Mouse (Mus musculus) olfactory bulb, adult 2 months (tissue): ENCODE data around the gene Vgf. TPM values are rescaled to one million over a fixed set of nuclear protein-coding genes. Genes with fewer than 3 reads are reported as not detected.

ENCODE experiments used
- H3K27ac ChIP-seq: fragments of 200-500 bp; 2 replicates; pipeline ENCODE4 v1.5.1; 2012; ENCODE audit warnings: low read depth, low read length; ENCODE audit not compliant: insufficient read depth
- H3K4me1 ChIP-seq: fragments of 200-500 bp; 2 replicates; pipeline ENCODE4 v1.6.1; 2012; ENCODE audit warnings: low read length; ENCODE audit not compliant: control insufficient read depth, insufficient read depth
- H3K4me3 ChIP-seq: fragments of 200-500 bp; 2 replicates; pipeline ENCODE4 v1.5.1; 2012; ENCODE audit warnings: mild to moderate bottlenecking, low read depth, low read length, moderate library complexity; ENCODE audit not compliant: insufficient read depth
- CTCF ChIP-seq: fragments of 200-500 bp; IDR thresholded peaks from 2 replicates; pipeline ENCODE4 v1.5.1; 2012; ENCODE audit warnings: low read depth, mild to moderate bottlenecking, low read length, moderate library complexity; ENCODE audit not compliant: insufficient read depth
- POLR2A ChIP-seq: fragments of 200-500 bp; IDR thresholded peaks from 2 replicates; pipeline ENCODE4 v1.6.1; 2012; ENCODE audit warnings: mild to moderate bottlenecking, low read depth, low read length, moderate library complexity; ENCODE audit not compliant: insufficient read depth
- WGBS: fragments of 180-500 bp; shearing (Covaris S2); methylation state at CpG from one replicate; pipeline ENCODE4 v1.1.7; 2018; 5-methylcytosine and 5-hydroxymethylcytosine counted together
- polyA plus RNA-seq: library from polyadenylated mRNA; stranded (reverse); fragments of >200 nt; gene quantifications from 2 replicates; pipeline ENCODE4 v1.2.4, GENCODE M21; 2012; ENCODE audit warnings: low replicate concordance; ENCODE audit not compliant: missing spikeins, insufficient read depth, insufficient read length

Gene Vgf
- polyA plus RNA-seq, 1 experiment = not detected

DNA sequence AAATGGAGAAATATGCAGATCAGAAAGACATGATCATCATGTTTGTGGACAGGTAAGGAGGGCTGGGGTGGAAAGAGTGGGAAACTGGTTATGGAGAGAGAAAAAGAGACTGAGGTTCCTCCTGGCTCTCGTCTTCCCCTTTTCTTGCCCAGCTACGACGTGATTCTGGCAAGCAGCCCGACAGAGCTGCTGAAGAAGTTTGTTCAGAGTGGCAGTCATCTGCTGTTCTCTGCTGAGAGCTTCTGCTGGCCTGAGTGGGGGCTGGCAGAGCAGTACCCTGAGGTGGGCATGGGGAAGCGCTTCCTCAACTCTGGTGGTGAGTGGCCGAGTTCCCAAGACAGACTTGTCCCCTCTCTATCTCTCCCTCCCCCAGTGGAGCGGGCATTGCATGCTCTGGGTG, 37.8 kb upstream of the Vgf start:
- 49% methylated on average over 7 of the region's 7 CpGs for WGBS
- Histone ChIP-seq H3K4me3 (peak overlapping the region; percentile 84; the same call in 1 of the 2 replicates), H3K4me1 (peaks cover 12% of the 10 kb centered on the region), H3K27ac (no peak overlapping the region)
- TF ChIP-seq CTCF = no peak
- no peak for TF ChIP-seq POLR2A

DNA sequence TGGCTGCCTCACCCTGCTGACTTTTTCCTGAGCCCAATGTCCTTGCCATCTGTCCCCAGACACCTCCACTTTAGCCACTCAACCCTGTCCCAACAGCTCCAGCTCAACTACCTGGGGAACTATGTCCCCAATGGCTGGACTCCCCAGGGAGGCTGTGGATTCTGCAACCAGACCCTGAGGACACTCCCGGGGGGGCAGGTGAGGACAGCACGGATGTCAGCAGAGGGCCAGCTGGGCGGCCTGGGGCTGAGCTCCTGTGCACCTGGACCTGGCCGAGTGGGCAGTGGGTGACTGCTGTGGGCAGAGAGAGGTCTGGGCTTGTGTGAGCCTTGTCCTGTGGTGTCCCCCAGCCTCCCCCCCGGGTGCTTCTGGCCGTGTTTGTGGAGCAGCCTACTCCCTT, 36.4 kb upstream of the Vgf start:
- Histone ChIP-seq H3K27ac (no peak overlapping the region), H3K4me3 (no peak overlapping the region), H3K4me1 (peaks cover 12% of the 10 kb centered on the region)
- WGBS = 94% methylated on average over 6 of the region's 6 CpGs
- TF ChIP-seq POLR2A (no peak), CTCF (no peak)

DNA sequence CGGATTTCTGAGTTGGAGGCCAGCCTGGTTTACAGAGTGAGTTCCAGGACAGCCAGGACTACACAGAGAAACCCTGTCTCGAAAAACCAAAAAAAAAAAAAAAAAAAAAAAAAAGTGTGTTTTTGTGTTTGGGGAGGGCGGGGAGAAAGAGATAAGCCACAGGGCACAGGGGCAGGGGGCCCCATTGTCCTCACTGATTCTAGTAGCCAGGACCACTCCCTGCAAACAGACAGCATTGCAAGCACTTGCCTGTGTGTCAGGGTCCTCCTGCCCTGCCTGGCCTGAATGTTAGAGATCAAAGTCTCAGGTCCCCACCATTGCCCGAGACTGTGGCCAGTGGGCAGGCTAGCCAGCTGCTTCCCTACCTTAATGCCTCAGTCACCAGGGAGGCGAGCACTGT, 26.7 kb upstream of the Vgf start:
- no peak overlapping the region for H3K27ac ChIP-seq
- no peak overlapping the region for H3K4me3 ChIP-seq
- no peak for TF ChIP-seq CTCF
- no peak for TF ChIP-seq POLR2A
- H3K4me1 ChIP-seq = peaks cover 15% of the 10 kb centered on the region
- WGBS = 79% methylated on average over 5 of the region's 5 CpGs

DNA sequence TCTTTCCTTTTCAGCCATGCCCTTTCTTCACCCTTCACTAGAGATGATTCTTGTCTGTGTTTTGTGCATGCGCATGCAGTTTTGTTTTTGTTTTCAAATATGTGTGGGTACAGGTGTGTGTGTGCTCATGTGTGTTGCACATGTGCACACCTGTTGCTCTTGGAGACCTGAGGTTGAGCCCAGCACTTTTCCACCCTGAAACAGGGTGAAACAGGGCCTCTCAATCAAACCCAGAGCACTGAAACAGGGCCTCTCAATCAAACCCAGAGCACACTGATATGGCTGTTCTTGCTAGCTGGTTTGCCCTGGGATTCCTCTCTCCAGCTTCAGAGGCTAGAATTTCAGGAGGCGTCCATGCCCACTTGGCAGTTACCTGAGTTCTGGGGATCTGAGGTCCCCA, 25.6 kb upstream of the Vgf start:
- WGBS = 85% methylated on average over 2 of the region's 2 CpGs
- Histone ChIP-seq H3K4me1 (peaks cover 15% of the 10 kb centered on the region), H3K4me3 (no peak overlapping the region), H3K27ac (no peak overlapping the region)
- no peak for TF ChIP-seq CTCF

GRCm38 (mm10) chr5:137007276-137007675, 18.9 kb upstream of the Vgf start:
- 44% methylated on average over 8 of the region's 8 CpGs for WGBS
- H3K4me1 ChIP-seq = no peaks in the 10 kb centered on the region

DNA sequence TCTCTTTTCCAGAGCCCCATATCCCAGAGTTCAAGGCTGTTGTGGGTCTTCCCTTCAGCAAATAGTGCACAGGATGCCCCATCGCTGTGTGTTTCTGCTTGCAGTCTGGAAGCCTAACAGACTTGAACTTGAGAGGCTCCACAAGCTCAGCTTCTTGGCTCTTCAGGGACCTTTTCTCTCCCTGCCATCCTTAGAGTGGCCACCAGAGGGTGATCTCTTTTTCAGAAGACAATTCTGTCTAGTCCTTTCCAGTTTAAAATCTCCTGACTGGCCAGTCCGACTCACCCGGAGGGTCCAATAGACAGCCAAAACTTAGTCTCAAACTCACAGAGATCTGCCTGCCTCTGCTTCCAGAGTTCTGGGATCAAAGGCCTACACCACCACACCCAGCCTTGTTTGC, 16.2 kb upstream of the Vgf start:
- 21% methylated on average over 3 of the region's 3 CpGs for WGBS
- no peak for TF ChIP-seq CTCF
- no peak for TF ChIP-seq POLR2A
- Histone ChIP-seq H3K27ac (no peak overlapping the region), H3K4me3 (no peak overlapping the region), H3K4me1 (no peaks in the 10 kb centered on the region)

More at GRCm38 (mm10) chr5:137007276-137007675, 18.9 kb upstream of the Vgf start:
- TF ChIP-seq CTCF = no peak
- no peak for TF ChIP-seq POLR2A
- Histone ChIP-seq H3K27ac (no peak overlapping the region), H3K4me3 (no peak overlapping the region)

DNA sequence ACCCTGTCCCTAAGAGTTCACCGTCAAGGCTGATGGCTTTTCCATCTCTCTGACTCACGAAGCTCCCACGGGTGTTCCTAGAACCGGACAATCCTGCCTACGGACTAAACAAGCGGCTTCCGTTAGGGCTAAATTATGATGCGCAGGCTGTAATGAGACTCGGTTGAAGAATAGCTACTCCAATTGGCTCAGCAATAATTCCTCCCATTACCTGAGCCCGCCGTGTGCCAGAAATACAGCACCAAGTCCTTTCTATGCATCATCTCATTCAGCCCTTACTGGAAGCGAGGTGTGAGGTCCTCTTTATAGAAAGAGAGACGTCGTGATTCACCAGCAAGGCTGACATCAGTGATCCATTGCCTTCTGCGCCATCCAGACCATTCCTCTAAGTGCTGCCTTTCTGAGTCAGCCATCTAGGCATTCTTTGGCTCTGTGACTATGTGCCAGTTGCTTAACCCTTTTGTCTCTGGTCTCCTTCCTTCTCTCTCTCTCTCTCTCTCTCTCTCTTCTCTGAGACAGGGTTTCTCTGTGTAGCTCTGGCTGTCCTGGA, 13.7 kb upstream of the Vgf start:
- no peak overlapping the region for H3K27ac ChIP-seq
- no peak overlapping the region for H3K4me3 ChIP-seq
- 74% methylated on average over 15 of the region's 15 CpGs for WGBS
- H3K4me1 ChIP-seq = no peaks in the 10 kb centered on the region
- TF ChIP-seq CTCF (no peak), POLR2A (no peak)

- H3K4me1 ChIP-seq = no peaks in the 10 kb centered on the region
- no peak overlapping the region for H3K4me3 ChIP-seq
- 65% methylated on average over 3 of the region's 3 CpGs for WGBS
- no peak for TF ChIP-seq POLR2A
- TF ChIP-seq CTCF = no peak
- no peak overlapping the region for H3K27ac ChIP-seq
Observed at GRCm38 (mm10) chr5:137015913-137016312, 10.3 kb upstream of the Vgf start.

- WGBS = 42% methylated on average over 3 of the region's 3 CpGs
- H3K27ac ChIP-seq = no peak overlapping the region
- no peak for TF ChIP-seq POLR2A
- TF ChIP-seq CTCF = no peak
- peaks cover 9% of the 10 kb centered on the region for H3K4me1 ChIP-seq
- H3K4me3 ChIP-seq = no peak overlapping the region
Observed at GRCm38 (mm10) chr5:137024318-137024717, 1.9 kb upstream of the Vgf start.

GRCm38 (mm10) chr5:137025132-137025531, 1.1 kb upstream of the Vgf start:
- under 1% methylated on average over 23 of the region's 23 CpGs for WGBS
- H3K27ac ChIP-seq = no peak overlapping the region
- H3K4me3 ChIP-seq = peak overlapping the region; percentile 12
- peaks cover 12% of the 10 kb centered on the region for H3K4me1 ChIP-seq
- TF ChIP-seq CTCF (peak; percentile 91), POLR2A (no peak)
